Mouse (Mus musculus) spleen, postnatal 14 days (tissue): Measurements from ENCODE around the gene Atp12a.

Source experiments
- DNase-seq, 2 experiments: peaks; one replicate each; pipeline ENCODE4 v3.0.0; 2021 to 2022; ENCODE audit warnings: low spot score in 2 of 2

Atp12a gene

GRCm38 (mm10) chr14:56379336-56379735, 14.5 kb downstream of the Atp12a start:
- no peak for DNase-seq

- DNase-seq: no peak
Observed at GRCm38 (mm10) chr14:56382366-56382765, 17.5 kb downstream of the Atp12a start.

- no peak for DNase-seq
Observed at GRCm38 (mm10) chr14:56390247-56390646, 25.4 kb downstream of the Atp12a start.

GRCm38 (mm10) chr14:56393704-56394312, 28.9 kb downstream of the Atp12a start:
- DNase-seq: no peak

- no peak for DNase-seq
Observed at GRCm38 (mm10) chr14:56398001-56398400, 33.1 kb downstream of the Atp12a start.

GRCm38 (mm10) chr14:56402311-56403071, 37.6 kb downstream of the Atp12a start, which contains the start of gene Rnf17:
Rnf17 (plus strand) TSS chr14:56402581.
- no peak for DNase-seq

GRCm38 (mm10) chr14:56403072-56403375, 38.2 kb downstream of the Atp12a start:
- no peak for DNase-seq
